22 mouse cellular contexts compared by ENCODE assay signal in the genomic region with DNA sequence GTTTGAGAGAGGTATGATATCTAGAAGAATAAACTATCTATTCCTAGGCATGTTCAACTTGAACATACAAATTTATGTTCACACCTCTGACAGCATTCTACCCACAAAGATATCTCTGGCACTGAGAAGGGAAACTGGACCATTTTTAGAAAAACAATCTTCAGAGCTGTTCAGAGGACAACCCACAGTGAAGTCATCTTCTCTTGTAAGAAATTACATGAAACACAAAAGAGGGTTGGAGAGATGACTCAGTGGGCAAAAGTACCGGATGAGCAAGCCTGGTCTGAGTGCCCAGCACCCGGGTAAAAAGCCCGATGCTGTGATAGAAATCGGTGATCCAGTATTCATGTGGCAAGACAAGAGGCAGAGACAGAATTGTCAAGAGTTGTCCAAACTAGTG. TPM values are rescaled to one million over a fixed set of nuclear protein-coding genes. Genes with fewer than 3 reads are reported as not detected.
DNase-seq lines count a peak whose midpoint lies in the region; TF ChIP-seq lines count a peak whose summit lies in the region.
"Had no signal": no experiment of that assay in that cellular context is flagged by ENCODE, and none has a peak within 500 bp of the region (broad histone marks: within the 10 kb centered on the region; RNA-seq: fewer than 3 reads in every experiment).

No protein-coding gene starts in this region.

- H3K4me3 ChIP-seq in left cerebral cortex, adult 2 months = no peak overlapping the region
- H3K4me3 ChIP-seq: embryonic facial prominence, embryonic 15.5 days; erythroblast, embryonic 14.5 days; forebrain, embryonic 15.5 days; heart, embryonic 10.5 days; hindbrain, embryonic 12.5 days had no signal

- no peak for TF ChIP-seq CTCF in left cerebral cortex, adult 2 months (IDR thresholded peaks at IDR 0.05)

- DNase-seq in left cerebral cortex, adult 11 months (ENCODE audit: low spot score) = peak; percentile 12
- no peak for DNase-seq in left cerebral cortex, postnatal 4 days
- peak; percentile 23 for DNase-seq in right cerebral cortex, postnatal 25 days
- no peak for DNase-seq in right cerebral cortex, postnatal 4 days
- peak in 1 of 2 experiments; percentile 24 for DNase-seq in left cerebral cortex, adult 2 months (ENCODE audit: extremely low spot score in 1 of 2, low spot score in 2 of 2)
- peak; percentile 69 for DNase-seq in telencephalon, adult 2 months (ENCODE audit: low read depth, low spot score)
- no peak for DNase-seq in cerebellum, adult 9-11 months
- no peak for DNase-seq in cerebellum, postnatal 4 days (ENCODE audit: low spot score in 2 of 2)
- DNase-seq: adrenal gland, postnatal 10 days; cerebellum, adult 11-12 months; cerebellum, postnatal 10 days; embryo, embryonic 11 days; heart, adult 18-20 months; heart, postnatal 10 days; heart, postnatal 4 days had no signal

- intact Hi-C loops in left cerebral cortex, postnatal 4 days (cut with DNase I) = no loop called here
- intact Hi-C loops in left cerebral cortex, adult 2 months (cut with DNase I) = loop anchor here (5.0 kb wide), 1 partner anchor 341 kb away; no protein-coding TSS in a partner anchor

- H3K27ac ChIP-seq in left cerebral cortex, adult 2 months = peak overlapping the region; percentile 29
- H3K27ac ChIP-seq: embryonic facial prominence, embryonic 15.5 days; forebrain, embryonic 15.5 days; heart, embryonic 10.5 days; hindbrain, embryonic 12.5 days had no signal

RNA-seq across cellular contexts. Expression of a gene that starts 43.1 kb away (rescaled TPM):
- 1 to 10 TPM; 2.0 to 3.1 TPM for total RNA-seq in left cerebral cortex, postnatal 4 days (2021)
- 1 to 10 TPM; 1.5 to 2.2 TPM for total RNA-seq in left cerebral cortex, adult 2 months (2021)
- total RNA-seq: common myeloid progenitor, adult 5-6 weeks; gastrocnemius, adult 8-10 months had no signal

Comparison
In these comparisons a context has a peak if more than half of its experiments do, and no peak if none do; other contexts are left out.
1. DNase-seq: peak in left cerebral cortex, adult 11 months (single experiment), right cerebral cortex, postnatal 25 days (single experiment) and telencephalon, adult 2 months (single experiment); none in left cerebral cortex, postnatal 4 days (single experiment), right cerebral cortex, postnatal 4 days (single experiment), cerebellum, adult 9-11 months (single experiment) and cerebellum, postnatal 4 days (0 of 2).